Mouse (Mus musculus) olfactory bulb, adult 2 months (tissue): ENCODE results near the gene Myo10. TPM values are rescaled to one million over a fixed set of nuclear protein-coding genes. Genes with fewer than 3 reads are reported as not detected.

Source experiments
- H3K27ac ChIP-seq: fragments of 200-500 bp; 2 replicates; pipeline ENCODE4 v1.5.1; 2012; ENCODE audit warnings: low read depth, low read length; ENCODE audit not compliant: insufficient read depth
- H3K4me1 ChIP-seq: fragments of 200-500 bp; 2 replicates; pipeline ENCODE4 v1.6.1; 2012; ENCODE audit warnings: low read length; ENCODE audit not compliant: control insufficient read depth, insufficient read depth
- H3K4me3 ChIP-seq: fragments of 200-500 bp; 2 replicates; pipeline ENCODE4 v1.5.1; 2012; ENCODE audit warnings: mild to moderate bottlenecking, low read depth, low read length, moderate library complexity; ENCODE audit not compliant: insufficient read depth
- CTCF ChIP-seq: fragments of 200-500 bp; IDR thresholded peaks from 2 replicates; pipeline ENCODE4 v1.5.1; 2012; ENCODE audit warnings: low read depth, mild to moderate bottlenecking, low read length, moderate library complexity; ENCODE audit not compliant: insufficient read depth
- POLR2A ChIP-seq: fragments of 200-500 bp; IDR thresholded peaks from 2 replicates; pipeline ENCODE4 v1.6.1; 2012; ENCODE audit warnings: mild to moderate bottlenecking, low read depth, low read length, moderate library complexity; ENCODE audit not compliant: insufficient read depth
- WGBS: fragments of 180-500 bp; shearing (Covaris S2); methylation state at CpG from one replicate; pipeline ENCODE4 v1.1.7; 2018; 5-methylcytosine and 5-hydroxymethylcytosine counted together
- polyA plus RNA-seq: library from polyadenylated mRNA; stranded (reverse); fragments of >200 nt; gene quantifications from 2 replicates; pipeline ENCODE4 v1.2.4, GENCODE M21; 2012; ENCODE audit warnings: low replicate concordance; ENCODE audit not compliant: missing spikeins, insufficient read depth, insufficient read length

The Myo10 gene
- polyA plus RNA-seq, 1 experiment: not detected

- no peak overlapping the region for H3K4me3 ChIP-seq
- no peak overlapping the region for H3K27ac ChIP-seq
- TF ChIP-seq POLR2A (no peak), CTCF (no peak)
- no peaks in the 10 kb centered on the region for H3K4me1 ChIP-seq
- WGBS: 80% methylated on average over 4 of the region's 4 CpGs
Measured at GRCm38 (mm10) chr15:25605376-25605775, 16.9 kb upstream of the Myo10 start.

DNA sequence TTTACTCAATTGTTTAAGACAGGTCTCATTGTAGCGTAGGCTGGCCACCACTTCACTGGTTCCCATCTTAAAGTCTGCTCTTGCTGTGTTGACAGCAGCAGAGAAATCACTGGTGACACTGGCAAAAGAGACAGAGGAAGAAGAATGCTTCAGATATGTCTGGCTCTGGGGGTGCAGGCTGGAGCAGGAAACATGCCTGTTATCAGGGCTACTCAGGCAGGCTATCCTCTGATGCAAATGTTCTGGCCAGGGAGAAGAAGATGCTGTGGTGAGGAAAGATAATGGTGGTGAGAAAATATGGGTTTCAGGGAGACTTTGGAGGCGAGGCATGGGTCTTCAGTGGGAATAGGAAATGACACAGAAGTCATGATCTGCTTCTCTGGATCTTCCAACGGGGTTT lies 13.6 kb upstream of the Myo10 start:
- WGBS: 96% methylated on average over 3 of the region's 3 CpGs
- TF ChIP-seq CTCF: no peak
- TF ChIP-seq POLR2A: no peak
- Histone ChIP-seq H3K4me3 (no peak overlapping the region), H3K4me1 (no peaks in the 10 kb centered on the region), H3K27ac (no peak overlapping the region)

DNA sequence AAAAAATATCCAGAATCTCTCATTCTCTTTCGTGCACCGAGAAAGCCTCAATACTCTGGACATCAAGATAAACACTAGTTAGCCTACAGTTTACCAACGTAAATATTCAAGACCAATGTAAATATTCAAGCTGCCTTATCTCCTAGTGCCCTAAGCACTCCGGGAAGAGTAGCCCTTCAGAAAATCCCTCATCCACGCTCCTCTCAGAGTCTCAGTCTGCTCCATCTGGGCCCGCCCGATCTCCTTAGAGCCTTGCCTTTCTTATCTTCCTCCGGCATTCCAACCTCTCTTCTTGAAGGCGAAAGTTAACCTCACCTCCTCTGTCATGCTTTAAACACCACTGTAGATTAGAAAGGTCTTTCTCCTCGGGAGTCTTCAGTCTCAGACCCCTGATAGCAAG lies 13.1 kb upstream of the Myo10 start:
- Histone ChIP-seq H3K4me3 (no peak overlapping the region), H3K4me1 (no peaks in the 10 kb centered on the region), H3K27ac (no peak overlapping the region)
- TF ChIP-seq CTCF (no peak), POLR2A (no peak)
- 93% methylated on average over 10 of the region's 10 CpGs for whole genome bisulfite sequencing

DNA sequence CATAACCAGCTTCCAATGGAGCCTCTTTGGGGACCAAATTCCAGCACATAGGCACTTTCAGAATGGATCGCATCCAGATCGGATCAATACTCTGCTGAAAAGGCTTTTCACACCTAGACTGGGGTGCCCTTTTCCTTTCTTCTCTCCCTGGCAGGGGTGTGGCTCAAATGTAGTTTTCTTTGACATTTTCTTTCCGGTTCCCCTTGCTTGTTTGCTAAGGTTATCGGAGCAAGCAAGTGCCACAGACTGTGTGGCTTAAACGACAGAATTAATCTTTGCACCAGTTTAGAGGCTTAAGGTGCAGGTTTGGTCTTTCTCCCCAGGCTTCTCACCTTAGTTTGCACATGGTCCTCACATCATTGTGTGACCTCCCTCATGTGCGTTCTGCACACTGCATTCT lies 11.1 kb upstream of the Myo10 start:
- no peak for TF ChIP-seq POLR2A
- no peak for TF ChIP-seq CTCF
- 74% methylated on average over 6 of the region's 6 CpGs for WGBS
- H3K4me3 ChIP-seq: no peak overlapping the region

DNA sequence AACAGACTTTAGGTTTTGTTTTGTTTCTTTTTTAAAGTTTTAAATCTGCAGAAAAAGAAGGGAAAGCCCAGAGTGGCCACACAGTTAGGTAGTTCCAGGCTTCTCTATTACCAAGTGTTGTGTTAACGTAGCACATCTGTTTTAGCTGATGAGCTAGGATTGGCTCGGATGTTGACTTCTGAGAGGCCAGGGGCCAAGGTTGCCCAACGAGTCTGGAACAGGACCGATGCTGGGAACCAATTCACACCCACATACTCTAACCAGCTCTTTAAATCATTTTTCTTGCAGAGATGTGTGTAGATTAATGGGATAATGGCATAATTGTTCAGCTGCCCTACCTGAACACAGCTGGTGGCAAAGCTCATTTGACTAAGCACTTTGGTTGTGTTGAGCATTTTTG lies 1.8 kb upstream of the Myo10 start:
- 96% methylated on average over 4 of the region's 4 CpGs for WGBS
- TF ChIP-seq CTCF (no peak), POLR2A (no peak)
- Histone ChIP-seq H3K27ac (no peak overlapping the region), H3K4me1 (peaks cover 8% of the 10 kb centered on the region; the same call in 1 of the 2 replicates), H3K4me3 (no peak overlapping the region)

More for the DNA sequence above, 11.1 kb upstream of the Myo10 start:
- Histone ChIP-seq H3K4me1 (no peaks in the 10 kb centered on the region), H3K27ac (no peak overlapping the region)

- WGBS: 19% methylated on average over 20 of the region's 20 CpGs
- H3K4me3 ChIP-seq: peak overlapping the region; percentile 56
- no peak overlapping the region for H3K27ac ChIP-seq
- H3K4me1 ChIP-seq: peaks cover 8% of the 10 kb centered on the region; the same call in 1 of the 2 replicates
- TF ChIP-seq POLR2A (no peak), CTCF (no peak)
Measured at GRCm38 (mm10) chr15:25621351-25622199, 750 bp upstream of the Myo10 start.

DNA sequence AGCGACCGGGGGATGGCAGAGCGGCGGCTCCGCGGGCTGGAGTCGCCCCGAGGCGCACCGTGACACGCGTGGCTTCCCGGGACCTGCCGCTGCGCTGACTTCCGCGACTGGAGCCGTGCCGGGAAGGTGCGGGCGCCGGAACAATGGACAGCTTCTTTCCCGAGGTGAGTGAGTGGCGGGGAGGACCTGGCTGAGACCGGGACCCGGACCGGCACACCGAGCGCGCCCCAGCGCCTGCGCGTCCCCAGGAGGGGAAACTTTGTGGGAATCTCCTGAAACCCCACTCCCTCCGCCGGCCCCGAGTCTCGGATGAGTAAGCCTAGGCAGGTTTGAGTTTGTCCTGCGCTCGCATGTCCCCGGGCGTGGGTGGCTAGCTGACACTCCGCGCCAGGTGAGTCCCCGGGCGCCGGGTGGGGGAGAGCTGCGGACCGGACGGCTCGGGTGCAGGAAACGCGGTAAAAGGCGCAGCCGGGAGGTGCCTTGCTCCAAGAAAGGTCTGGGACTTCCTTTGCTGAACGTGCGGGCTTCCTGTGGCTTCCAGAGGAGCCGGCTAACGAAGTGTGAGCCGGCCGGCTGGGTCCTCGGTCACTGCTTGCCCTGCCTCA lies 644 bp downstream of the Myo10 start:
- TF ChIP-seq POLR2A: no peak
- no peak for TF ChIP-seq CTCF

GRCm38 (mm10) chr15:25623556-25624180 lies 1.3 kb downstream of the Myo10 start:
- no peak for TF ChIP-seq POLR2A
- no peak for TF ChIP-seq CTCF
- no peak overlapping the region for H3K27ac ChIP-seq
- H3K4me3 ChIP-seq: peak overlapping the region; percentile 56; the same call in 1 of the 2 replicates
- 16% methylated on average over 9 of the region's 9 CpGs for WGBS
- H3K4me1 ChIP-seq: peaks cover 8% of the 10 kb centered on the region; the same call in 1 of the 2 replicates

More for the DNA sequence above, 644 bp downstream of the Myo10 start:
- Histone ChIP-seq H3K4me3 (peak overlapping the region; percentile 56), H3K27ac (no peak overlapping the region), H3K4me1 (peaks cover 8% of the 10 kb centered on the region; the same call in 1 of the 2 replicates)
- WGBS: under 1% methylated on average over 61 of the region's 61 CpGs

DNA sequence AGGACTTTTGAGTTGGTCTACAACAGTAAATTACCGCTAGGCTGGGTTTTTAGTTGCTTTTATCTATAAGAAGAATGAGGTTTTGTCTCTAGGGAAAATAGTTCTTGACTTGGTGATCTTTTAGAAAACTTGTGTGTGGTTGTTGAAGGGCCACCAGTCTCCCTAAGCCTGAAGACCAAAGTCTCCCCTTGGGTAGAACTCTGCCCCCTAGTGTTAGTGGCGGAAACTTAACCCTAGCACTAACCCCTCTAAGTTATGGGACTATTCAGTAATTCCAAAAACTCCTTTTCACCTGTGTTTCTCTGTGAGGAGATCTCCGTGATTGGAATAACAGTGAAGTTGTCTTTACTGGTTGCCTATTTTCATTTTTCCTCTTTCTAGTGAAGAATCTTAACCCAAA lies 1.9 kb downstream of the Myo10 start:
- WGBS: 55% methylated on average over 3 of the region's 3 CpGs
- H3K4me3 ChIP-seq: no peak overlapping the region
- H3K4me1 ChIP-seq: peaks cover 8% of the 10 kb centered on the region; the same call in 1 of the 2 replicates
- H3K27ac ChIP-seq: no peak overlapping the region
- TF ChIP-seq POLR2A: no peak
- no peak for TF ChIP-seq CTCF
